Mouse (Mus musculus) adrenal gland, postnatal 14 days (tissue): Measurements from ENCODE around the gene Gm17018. TPM values are rescaled to one million over a fixed set of nuclear protein-coding genes. Genes with fewer than 3 reads are reported as not detected.
A peak's percentile ranks its signal among the peaks of the same experiment; 100 is the strongest.

Source experiments
- DNase-seq: peaks from one replicate; pipeline ENCODE4 v3.0.0; 2021; ENCODE audit warnings: mixed read lengths
- total RNA-seq: library from RNA; stranded (reverse); gene quantifications from 2 replicates; pipeline ENCODE4 v1.2.3, GENCODE M21; 2021

Gm17018 gene
- total RNA-seq, 1 experiment from 2014 or later: 21.1 TPM

- DNase-seq: no peak
Observed at GRCm38 (mm10) chr19:45549128-45549915, 11.1 kb upstream of the Gm17018 start.

GRCm38 (mm10) chr19:45549948-45550347 is 10.5 kb upstream of the Gm17018 start:
- DNase-seq: no peak

DNA sequence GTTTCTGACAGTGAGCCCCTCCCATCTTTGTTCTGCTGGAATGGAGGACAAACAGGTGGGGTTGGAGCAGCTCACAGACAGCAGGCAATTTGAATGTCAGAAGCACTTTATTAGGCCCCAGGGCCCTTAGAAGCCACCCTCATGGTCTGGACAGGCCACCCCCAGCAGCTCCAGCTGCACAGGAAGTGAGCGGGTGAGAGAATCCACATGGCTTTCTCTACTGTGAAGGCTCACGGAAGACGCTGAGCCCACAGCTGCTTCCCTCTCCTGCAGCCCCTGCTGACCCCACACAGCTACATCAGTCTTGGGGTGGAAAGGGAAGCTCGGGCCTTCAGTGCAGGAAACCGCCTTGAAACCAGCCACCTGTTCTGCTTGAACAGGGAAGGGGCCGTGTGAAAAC is 8.2 kb upstream of the Gm17018 start:
- no peak for DNase-seq

GRCm38 (mm10) chr19:45554136-45554535 is 6.3 kb upstream of the Gm17018 start:
- no peak for DNase-seq

DNA sequence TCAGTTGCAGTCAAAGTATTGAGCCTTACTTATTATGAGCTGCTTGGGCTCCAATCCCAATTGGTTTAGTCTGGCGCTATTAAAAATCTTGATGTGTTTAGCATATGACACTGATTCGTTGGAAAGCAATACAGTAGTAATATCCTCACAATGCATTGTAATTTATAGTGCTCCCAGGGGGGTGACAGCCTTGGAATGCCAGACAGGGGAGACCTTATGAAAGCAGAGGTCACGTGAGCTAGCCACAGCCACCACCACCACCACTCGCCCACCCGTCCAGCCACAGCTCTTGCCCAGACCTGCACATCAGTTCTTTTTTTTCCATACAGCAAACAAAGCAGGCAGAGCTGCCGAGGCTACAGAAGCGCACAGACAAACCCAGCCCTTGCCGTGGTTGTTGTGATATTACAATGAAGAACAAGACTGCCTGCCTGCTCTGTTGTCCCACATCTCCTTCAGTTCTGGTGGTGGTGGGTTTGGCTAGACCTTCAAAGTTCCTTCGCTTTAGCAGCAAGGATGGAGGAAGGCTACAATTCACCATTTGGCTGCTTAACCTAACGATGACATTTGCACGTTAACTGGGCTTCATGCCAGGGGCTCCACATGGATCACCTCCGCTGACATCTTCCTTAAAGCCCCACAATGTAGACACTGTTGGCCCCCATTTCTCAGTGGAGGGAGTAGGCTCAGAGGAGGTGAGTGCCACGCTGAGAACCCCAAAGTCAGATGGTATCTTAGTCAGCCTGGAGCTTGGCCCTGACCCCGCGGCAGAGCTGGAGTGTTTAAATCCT is 5.7 kb downstream of the Gm17018 start:
- DNase-seq: no peak

DNA sequence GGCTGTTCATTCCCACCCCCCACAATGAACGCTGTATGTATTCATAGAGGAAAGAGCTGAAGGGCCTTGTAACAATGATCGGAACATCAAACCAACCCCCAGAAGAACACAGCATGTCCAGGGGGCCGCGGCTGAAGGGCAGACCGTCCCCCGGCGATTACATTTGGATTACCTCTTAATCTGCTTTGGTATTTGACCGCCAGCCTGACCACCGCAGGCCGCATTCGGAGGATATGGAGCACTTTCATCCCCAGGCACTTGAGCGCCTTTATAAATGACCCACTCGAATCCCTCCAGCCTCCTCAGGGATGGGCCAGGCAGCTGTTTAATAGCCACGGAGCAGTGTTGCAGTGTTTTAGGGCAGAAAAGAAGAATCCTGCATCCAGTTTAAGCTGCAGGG is 7.0 kb downstream of the Gm17018 start:
- DNase-seq: no peak

- no peak for DNase-seq
Observed at GRCm38 (mm10) chr19:45573033-45573432, 12.6 kb downstream of the Gm17018 start.

DNA sequence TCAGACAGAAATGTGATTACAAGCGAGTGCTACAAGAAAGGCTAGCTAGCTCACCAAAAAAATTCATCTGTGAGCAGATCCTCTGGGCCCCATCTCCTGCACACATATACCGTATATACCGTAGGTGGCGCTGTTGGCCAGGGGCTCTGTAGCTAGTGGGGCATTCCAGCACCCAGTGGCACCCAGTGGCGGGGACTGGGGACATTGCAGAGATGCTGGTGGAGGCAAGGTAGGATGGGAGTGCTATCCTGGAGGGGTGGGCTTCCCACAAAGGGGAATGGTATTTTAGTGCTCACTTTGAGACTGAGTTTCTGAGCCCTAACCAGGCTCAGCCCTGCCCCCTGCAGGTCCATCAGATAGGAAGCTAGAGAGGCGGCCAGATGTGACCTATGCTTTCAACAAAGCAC is 13.4 kb downstream of the Gm17018 start:
- DNase-seq: peak; percentile 88

- no peak for DNase-seq
Observed at GRCm38 (mm10) chr19:45574339-45574898, 14.0 kb downstream of the Gm17018 start.

GRCm38 (mm10) chr19:45574941-45575631 is 14.7 kb downstream of the Gm17018 start:
- DNase-seq: peak; percentile 22

DNA sequence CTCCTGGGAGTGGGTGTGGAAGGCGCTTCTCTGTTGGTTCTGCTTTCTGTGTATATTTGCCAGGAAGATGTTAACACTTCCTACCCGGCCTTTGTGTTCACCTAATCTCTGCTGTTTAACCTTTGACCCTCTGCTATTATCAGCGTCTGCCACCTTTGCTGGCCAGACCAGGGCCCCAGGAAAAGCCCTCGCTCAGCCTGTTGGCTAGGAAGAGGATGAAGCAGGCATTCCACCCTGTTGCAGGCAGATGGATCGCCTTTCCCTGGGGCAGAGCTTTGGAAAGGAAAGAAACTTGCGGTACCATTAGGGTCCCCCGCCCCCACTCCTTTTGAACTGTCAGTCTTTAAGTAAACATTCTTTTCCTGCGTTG is 15.2 kb downstream of the Gm17018 start:
- DNase-seq: no peak

DNA sequence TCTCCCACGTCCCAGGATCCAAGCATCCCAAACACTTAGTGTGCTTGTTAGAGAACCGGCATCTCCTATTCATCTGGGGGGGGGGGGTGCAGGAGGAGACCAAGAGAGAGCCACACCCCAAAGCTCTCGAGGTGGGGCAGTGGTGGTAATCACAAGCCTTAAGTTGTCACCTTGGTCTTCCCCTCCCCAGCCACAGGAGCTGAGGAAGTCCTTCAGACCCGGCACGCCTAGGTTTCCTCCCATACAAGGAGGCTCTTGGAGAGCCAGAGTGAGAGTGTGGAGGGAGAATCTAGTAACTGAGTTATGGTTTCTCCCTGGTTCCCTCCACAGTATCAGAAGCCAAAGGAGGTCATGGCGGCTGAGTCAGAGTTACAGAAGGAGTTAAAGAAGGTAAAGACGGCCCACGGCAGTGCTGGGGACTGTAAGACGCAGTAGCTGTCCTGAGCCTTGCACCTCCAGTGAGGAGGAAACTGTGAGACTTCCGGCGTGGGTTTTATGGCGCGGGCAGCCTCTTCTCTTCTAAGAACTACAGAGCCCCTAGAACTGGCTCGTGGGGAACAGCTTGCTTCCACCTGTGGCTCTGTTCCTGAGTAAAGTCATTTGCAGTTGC is 16.8 kb downstream of the Gm17018 start:
- DNase-seq: no peak

DNA sequence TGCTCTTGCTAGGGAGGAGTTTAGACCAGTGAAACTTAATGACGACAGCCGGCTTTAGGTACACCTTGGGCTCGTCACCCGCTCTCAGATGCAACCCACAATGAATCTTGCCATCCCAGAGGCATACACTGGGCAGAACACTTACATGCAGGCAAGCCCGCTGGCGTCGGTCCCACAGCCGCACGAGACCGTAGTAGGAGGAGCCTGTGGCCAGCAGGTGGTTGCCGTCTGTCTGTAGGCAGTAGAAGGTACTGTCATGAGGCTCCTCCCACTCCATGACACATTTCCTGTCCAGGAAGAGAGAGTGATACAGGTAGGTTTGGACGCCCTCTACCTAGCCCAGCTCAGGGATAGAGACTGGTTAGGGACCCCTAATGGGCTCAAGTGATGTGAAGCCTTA is 18.6 kb downstream of the Gm17018 start:
- no peak for DNase-seq

- peak; percentile 65 for DNase-seq
Observed at GRCm38 (mm10) chr19:45579416-45579815, 19.0 kb downstream of the Gm17018 start.

DNA sequence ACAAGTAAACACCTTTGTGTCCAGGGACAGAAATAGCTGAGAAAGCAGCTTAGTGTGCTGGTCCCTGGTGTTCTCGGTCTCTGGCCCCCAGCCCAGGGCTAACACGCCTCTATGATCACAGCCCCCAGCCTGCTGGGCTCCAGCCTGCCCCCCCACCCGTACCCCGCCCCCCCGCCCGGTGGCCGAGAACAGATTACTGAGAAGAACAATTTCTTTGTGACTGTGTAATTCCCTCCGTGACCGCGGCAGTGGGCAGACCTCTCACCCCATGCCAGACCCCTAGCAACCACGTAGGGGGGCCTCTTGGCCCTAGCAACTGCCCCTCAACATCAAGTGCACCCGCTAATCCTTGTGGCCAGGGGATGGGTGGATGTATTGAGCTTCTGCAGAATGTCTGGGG is 19.8 kb downstream of the Gm17018 start:
- DNase-seq: no peak

DNA sequence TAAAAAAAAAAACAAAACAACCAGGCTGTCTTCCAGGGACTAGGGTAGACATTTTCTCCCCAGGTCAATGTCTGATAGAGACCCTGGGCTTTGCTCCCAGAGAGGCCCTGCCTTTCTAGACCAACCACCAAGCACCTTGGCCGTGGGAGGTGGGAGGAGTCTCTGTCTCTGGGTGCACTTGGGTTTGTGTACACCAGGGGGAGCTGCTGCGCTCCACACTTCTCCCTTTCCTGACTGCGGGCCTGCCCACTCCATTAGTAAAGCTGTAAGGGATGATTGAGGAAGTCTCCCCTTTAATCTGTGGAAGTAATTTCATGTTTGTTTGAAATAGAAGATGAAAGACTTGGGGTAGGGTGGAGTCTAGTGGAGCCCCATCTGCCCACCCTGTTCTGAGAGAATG is 20.8 kb downstream of the Gm17018 start:
- peak; percentile 79 for DNase-seq

GRCm38 (mm10) chr19:45582161-45582560 is 21.7 kb downstream of the Gm17018 start:
- no peak for DNase-seq

- DNase-seq: peak; percentile 25
Observed at GRCm38 (mm10) chr19:45583136-45583535, 22.7 kb downstream of the Gm17018 start.

DNA sequence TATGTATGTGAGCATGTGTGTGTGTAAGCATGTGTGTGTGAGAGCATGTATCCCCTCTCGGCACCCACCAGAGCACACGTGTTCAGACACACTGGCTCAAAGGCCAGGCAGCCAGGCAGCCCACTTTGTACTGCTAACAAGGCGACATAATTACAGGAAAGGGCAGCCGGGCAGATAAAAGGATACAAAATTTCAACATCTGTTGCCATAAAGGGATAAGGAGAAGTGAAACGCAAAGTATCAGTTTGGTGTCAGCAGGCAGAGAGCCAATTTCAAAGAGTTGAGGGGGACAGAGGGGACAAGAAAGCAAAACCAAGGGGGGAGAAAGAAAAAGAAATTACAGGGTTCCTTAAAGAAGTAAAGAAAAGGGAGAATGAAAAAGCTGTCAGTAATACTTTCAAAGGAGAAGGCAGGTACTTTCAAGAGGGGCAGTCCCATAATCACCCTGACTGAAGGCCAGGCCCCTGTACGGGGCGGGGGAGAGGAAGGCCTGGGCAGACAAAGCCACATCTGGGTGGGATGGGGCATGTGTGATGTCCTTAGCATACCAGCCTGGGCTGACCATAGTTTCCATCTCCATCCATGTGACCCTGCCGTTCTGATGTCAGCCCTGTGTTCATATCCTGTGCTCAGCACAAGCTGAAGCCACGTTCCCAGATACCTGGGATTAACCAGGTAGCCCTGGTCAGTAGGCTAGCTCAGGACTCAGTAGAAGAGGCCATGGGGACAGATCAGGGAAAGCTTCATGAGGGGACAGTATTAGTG is 24.6 kb downstream of the Gm17018 start:
- DNase-seq: no peak

DNA sequence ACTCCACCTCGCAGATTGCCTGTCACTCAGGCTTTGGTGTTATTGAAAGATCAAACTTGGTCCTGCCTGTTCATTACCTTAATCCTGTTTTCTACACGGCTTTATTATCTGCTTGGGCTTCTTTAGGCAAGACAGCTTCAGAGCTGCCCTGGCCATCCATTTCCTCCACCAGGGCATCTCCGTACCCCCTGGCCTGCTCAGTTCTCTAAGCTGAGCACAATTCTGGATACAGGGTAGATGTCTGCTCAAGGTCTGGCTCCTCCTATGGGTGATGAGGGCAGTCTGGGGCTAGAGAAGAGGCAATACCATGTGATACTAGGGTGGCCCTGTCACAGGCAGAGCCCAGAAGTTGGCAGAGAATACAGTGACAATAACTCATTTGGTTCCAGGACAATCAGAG is 26.4 kb downstream of the Gm17018 start:
- DNase-seq: no peak

- DNase-seq: no peak
Observed at GRCm38 (mm10) chr19:45587509-45588292, 27.3 kb downstream of the Gm17018 start.
